ENCODE assay signal across 24 mouse cellular contexts in genomic region chr4:114953172-114953571, GRCm38 (mm10). TPM values are rescaled to one million over a fixed set of nuclear protein-coding genes. Genes with fewer than 3 reads are reported as not detected.
A peak's percentile ranks its signal among the peaks of the same experiment; 100 is the strongest.
DNase-seq lines count a peak whose midpoint lies in the region; ATAC-seq lines count a peak whose summit lies in the region.
"Had no signal": no experiment of that assay in that cellular context is flagged by ENCODE, and none has a peak within 500 bp of the region (broad histone marks: within the 10 kb centered on the region; RNA-seq: fewer than 3 reads in every experiment).

No protein-coding gene starts in this region.

- no peak overlapping the region for H3K9ac ChIP-seq in hindbrain, embryonic 13.5 days
- H3K9ac ChIP-seq in hindbrain, embryonic 12.5 days: no peak overlapping the region
- no peak overlapping the region for H3K9ac ChIP-seq in limb, embryonic 11.5 days (ENCODE audit: low read length)
- H3K9ac ChIP-seq in neural tube, embryonic 13.5 days: no peak overlapping the region
- H3K9ac ChIP-seq in neural tube, embryonic 15.5 days (replicated peaks): no peak overlapping the region
- H3K9ac ChIP-seq: heart, embryonic 12.5 days; lung, embryonic 14.5 days; neural tube, embryonic 12.5 days had no signal

- H3K27me3 ChIP-seq in hindbrain, embryonic 13.5 days: 0 out of 2 replicates have a peak, but pooled peaks cover 7% of the 10 kb centered on the region
- peaks cover 5% of the 10 kb centered on the region; the same call in 1 of the 2 replicates for H3K27me3 ChIP-seq in hindbrain, embryonic 12.5 days
- H3K27me3 ChIP-seq in limb, embryonic 11.5 days (ENCODE audit: control insufficient read depth, insufficient read depth, low read length): no peaks in the 10 kb centered on the region; the same call in 1 of the 2 replicates
- H3K27me3 ChIP-seq in limb, embryonic 10.5 days (ENCODE audit: low read depth, poor library complexity, severe bottlenecking): peaks cover 25% of the 10 kb centered on the region
- H3K27me3 ChIP-seq in neural tube, embryonic 13.5 days: peaks cover 7% of the 10 kb centered on the region
- peaks cover 4% of the 10 kb centered on the region for H3K27me3 ChIP-seq in neural tube, embryonic 15.5 days (replicated peaks)

- 89% methylated on average over 3 of the region's 3 CpGs for WGBS in hindbrain, embryonic 13.5 days
- WGBS in hindbrain, embryonic 12.5 days: 86% methylated on average over 3 of the region's 3 CpGs
- WGBS in limb, embryonic 11.5 days: 73% methylated on average over 3 of the region's 3 CpGs
- WGBS in limb, embryonic 10.5 days: 75% methylated on average over 3 of the region's 3 CpGs
- WGBS in neural tube, embryonic 13.5 days: 89% methylated on average over 3 of the region's 3 CpGs
- 85% methylated on average over 3 of the region's 3 CpGs for WGBS in neural tube, embryonic 15.5 days

- no peak overlapping the region for H3K4me2 ChIP-seq in hindbrain, embryonic 13.5 days
- H3K4me2 ChIP-seq in hindbrain, embryonic 12.5 days (replicated peaks): no peak overlapping the region
- no peak overlapping the region for H3K4me2 ChIP-seq in limb, embryonic 11.5 days (ENCODE audit: low read depth, severe bottlenecking)
- H3K4me2 ChIP-seq in neural tube, embryonic 13.5 days: no peak overlapping the region
- H3K4me2 ChIP-seq in neural tube, embryonic 15.5 days: no peak overlapping the region
- H3K4me2 ChIP-seq: heart, embryonic 12.5 days; lung, embryonic 14.5 days; neural tube, embryonic 12.5 days had no signal

- no peak overlapping the region for H3K27ac ChIP-seq in hindbrain, embryonic 13.5 days
- no peak overlapping the region for H3K27ac ChIP-seq in hindbrain, embryonic 12.5 days
- H3K27ac ChIP-seq in limb, embryonic 11.5 days (replicated peaks; ENCODE audit: low read depth, low read length): no peak overlapping the region
- no peak overlapping the region for H3K27ac ChIP-seq in limb, embryonic 10.5 days
- no peak overlapping the region for H3K27ac ChIP-seq in neural tube, embryonic 13.5 days (replicated peaks)
- no peak overlapping the region for H3K27ac ChIP-seq in neural tube, embryonic 15.5 days (replicated peaks)
- H3K27ac ChIP-seq: neural tube, embryonic 12.5 days had no signal

- no peaks in the 10 kb centered on the region for H3K4me1 ChIP-seq in hindbrain, embryonic 13.5 days (replicated peaks)
- no peaks in the 10 kb centered on the region for H3K4me1 ChIP-seq in hindbrain, embryonic 12.5 days
- no peaks in the 10 kb centered on the region for H3K4me1 ChIP-seq in limb, embryonic 11.5 days (ENCODE audit: control insufficient read depth, insufficient read depth, low read length)
- peaks cover 7% of the 10 kb centered on the region for H3K4me1 ChIP-seq in limb, embryonic 10.5 days
- no peaks in the 10 kb centered on the region for H3K4me1 ChIP-seq in neural tube, embryonic 13.5 days (replicated peaks)
- H3K4me1 ChIP-seq in neural tube, embryonic 15.5 days: no peaks in the 10 kb centered on the region
- H3K4me1 ChIP-seq: heart, embryonic 12.5 days; neural tube, embryonic 12.5 days had no signal

- peaks cover 4% of the 10 kb centered on the region; the same call in 1 of the 2 replicates for H3K36me3 ChIP-seq in hindbrain, embryonic 13.5 days
- no peaks in the 10 kb centered on the region for H3K36me3 ChIP-seq in hindbrain, embryonic 12.5 days
- no peaks in the 10 kb centered on the region for H3K36me3 ChIP-seq in limb, embryonic 11.5 days (ENCODE audit: control insufficient read depth, insufficient read depth, low read length)
- no peaks in the 10 kb centered on the region; the same call in 1 of the 2 replicates for H3K36me3 ChIP-seq in limb, embryonic 10.5 days
- no peaks in the 10 kb centered on the region for H3K36me3 ChIP-seq in neural tube, embryonic 13.5 days
- peaks cover 3% of the 10 kb centered on the region; the same call in 1 of the 2 replicates for H3K36me3 ChIP-seq in neural tube, embryonic 15.5 days
- H3K36me3 ChIP-seq: heart, embryonic 12.5 days; neural tube, embryonic 12.5 days had no signal

- H3K4me3 ChIP-seq in hindbrain, embryonic 13.5 days: no peak overlapping the region
- H3K4me3 ChIP-seq in hindbrain, embryonic 12.5 days: no peak overlapping the region
- H3K4me3 ChIP-seq in limb, embryonic 11.5 days (ENCODE audit: low read depth, low read length): no peak overlapping the region
- no peak overlapping the region for H3K4me3 ChIP-seq in limb, embryonic 10.5 days
- no peak overlapping the region for H3K4me3 ChIP-seq in neural tube, embryonic 13.5 days
- H3K4me3 ChIP-seq in neural tube, embryonic 15.5 days (replicated peaks): no peak overlapping the region
- H3K4me3 ChIP-seq: heart, embryonic 12.5 days; neural tube, embryonic 12.5 days had no signal

- H3K9me3 ChIP-seq in hindbrain, embryonic 13.5 days: no peaks in the 10 kb centered on the region
- H3K9me3 ChIP-seq in hindbrain, embryonic 12.5 days (replicated peaks): no peaks in the 10 kb centered on the region
- no peaks in the 10 kb centered on the region for H3K9me3 ChIP-seq in limb, embryonic 11.5 days (ENCODE audit: control insufficient read depth, low read length)
- no peaks in the 10 kb centered on the region for H3K9me3 ChIP-seq in limb, embryonic 10.5 days (replicated peaks)
- no peaks in the 10 kb centered on the region for H3K9me3 ChIP-seq in neural tube, embryonic 13.5 days
- no peaks in the 10 kb centered on the region for H3K9me3 ChIP-seq in neural tube, embryonic 15.5 days (replicated peaks)
- H3K9me3 ChIP-seq: heart, embryonic 12.5 days; neural tube, embryonic 12.5 days had no signal

- peak; percentile 47; the same call in 1 of the 2 replicates for ATAC-seq in hindbrain, embryonic 13.5 days (ENCODE audit: low FRiP score)
- ATAC-seq in hindbrain, embryonic 12.5 days (ENCODE audit: low FRiP score): no peak
- ATAC-seq in limb, embryonic 11.5 days (ENCODE audit: insufficient number of reproducible peaks, low FRiP score, low TSS enrichment, low read depth): peak; percentile 60; the same call in 1 of the 2 replicates
- ATAC-seq in neural tube, embryonic 13.5 days (ENCODE audit: low read depth): 0 out of 2 replicates have a peak, but pooled peaks have one; percentile 15
- ATAC-seq in neural tube, embryonic 15.5 days (ENCODE audit: low FRiP score): no peak
- 0 out of 2 replicates have a peak, but pooled peaks have one; percentile 17 for ATAC-seq in monocyte, adult 5-6 weeks (replicated peaks; ENCODE audit: insufficient number of reproducible peaks, low FRiP score, low TSS enrichment, poor library complexity, severe bottlenecking)
- no peak for ATAC-seq in megakaryocyte progenitor cell, adult 5-6 weeks (replicated peaks; ENCODE audit: poor library complexity)

- DNase-seq in limb, embryonic 11.5 days (ENCODE audit: low spot score): no peak
- no peak for DNase-seq in limb, embryonic 10.5 days (ENCODE audit: low spot score)
- DNase-seq: adrenal gland, postnatal 25 days; cerebellum, adult 18-20 months; cerebellum, postnatal 36 days; kidney, adult 18-20 months; lung, embryonic 14.5 days; right cerebral cortex, postnatal 14 days; thymus, postnatal 4 days had no signal

RNA-seq across cellular contexts. Expression of gene Foxe3, which starts 27.4 kb away (rescaled TPM):
- polyA plus RNA-seq in hindbrain, embryonic 13.5 days (2015; fragmentation: Nextera tagmentation; extraction: Ambion mirVana): not detected in 2 replicates
- not detected in 2 replicates for polyA plus RNA-seq in hindbrain, embryonic 12.5 days (2016; fragmentation: Nextera tagmentation; extraction: Ambion mirVana)
- not detected in 2 replicates for polyA plus RNA-seq in limb, embryonic 11.5 days (2014; fragmentation: Nextera tagmentation; extraction: Ambion mirVana)
- polyA plus RNA-seq in limb, embryonic 10.5 days (2016; fragmentation: Nextera tagmentation; extraction: Ambion mirVana): not detected in 2 replicates
- not detected in 2 replicates for polyA plus RNA-seq in neural tube, embryonic 13.5 days (2015; fragmentation: Nextera tagmentation; extraction: Ambion mirVana)
- not detected in 2 replicates for polyA plus RNA-seq in neural tube, embryonic 15.5 days (2015; fragmentation: Nextera tagmentation; extraction: Ambion mirVana)
- total RNA-seq in monocyte, adult 5-6 weeks (2017): not detected in 3 replicates
- not detected in 2 replicates for total RNA-seq in megakaryocyte progenitor cell, adult 5-6 weeks (2015)
- not detected in 2 replicates for total RNA-seq in megakaryocyte progenitor cell, adult 5-6 weeks (2017)
- total RNA-seq: adrenal gland, postnatal 25 days; gastrocnemius, postnatal 4 days; heart, postnatal 25 days; layer of hippocampus, postnatal 14 days; left cerebral cortex, postnatal 10 days; liver, adult 2 months had no signal
- polyA plus RNA-seq: C2C12; heart, embryonic 12.5 days; large intestine, adult 2 months; liver, adult 2 months; lung, embryonic 14.5 days; neural tube, embryonic 12.5 days had no signal

RNA-seq across cellular contexts. Expression of gene Cmpk1, which starts 33.9 kb away (rescaled TPM):
- 186 and 191 TPM in 2 replicates for polyA plus RNA-seq in hindbrain, embryonic 13.5 days (2015; fragmentation: Nextera tagmentation; extraction: Ambion mirVana)
- 137 and 161 TPM in 2 replicates for polyA plus RNA-seq in hindbrain, embryonic 12.5 days (2016; fragmentation: Nextera tagmentation; extraction: Ambion mirVana)
- 83.6 and 87.4 TPM in 2 replicates for polyA plus RNA-seq in limb, embryonic 11.5 days (2014; fragmentation: Nextera tagmentation; extraction: Ambion mirVana)
- polyA plus RNA-seq in limb, embryonic 10.5 days (2016; fragmentation: Nextera tagmentation; extraction: Ambion mirVana): 61.3 and 69.6 TPM in 2 replicates
- 188 and 199 TPM in 2 replicates for polyA plus RNA-seq in neural tube, embryonic 13.5 days (2015; fragmentation: Nextera tagmentation; extraction: Ambion mirVana)
- 175 and 210 TPM in 2 replicates for polyA plus RNA-seq in neural tube, embryonic 15.5 days (2015; fragmentation: Nextera tagmentation; extraction: Ambion mirVana)
- total RNA-seq in monocyte, adult 5-6 weeks (2017): 193 to 301 TPM (median 285 TPM) in 3 replicates
- total RNA-seq in megakaryocyte progenitor cell, adult 5-6 weeks (2015): 76.3 and 76.4 TPM in 2 replicates
- 145 and 167 TPM in 2 replicates for total RNA-seq in megakaryocyte progenitor cell, adult 5-6 weeks (2017)

RNA-seq across cellular contexts. Expression of gene Foxd2, which starts 44.5 kb away (rescaled TPM):
- 0.21 and 0.28 TPM in 2 replicates for polyA plus RNA-seq in hindbrain, embryonic 13.5 days (2015; fragmentation: Nextera tagmentation; extraction: Ambion mirVana)
- 2.2 and 2.8 TPM in 2 replicates for polyA plus RNA-seq in hindbrain, embryonic 12.5 days (2016; fragmentation: Nextera tagmentation; extraction: Ambion mirVana)
- polyA plus RNA-seq in limb, embryonic 11.5 days (2014; fragmentation: Nextera tagmentation; extraction: Ambion mirVana): 0.20 and 0.67 TPM in 2 replicates
- polyA plus RNA-seq in limb, embryonic 10.5 days (2016; fragmentation: Nextera tagmentation; extraction: Ambion mirVana): 0.81 and 1.1 TPM in 2 replicates
- 0.50 and 0.62 TPM in 2 replicates for polyA plus RNA-seq in neural tube, embryonic 13.5 days (2015; fragmentation: Nextera tagmentation; extraction: Ambion mirVana)
- 0.28 and 0.36 TPM in 2 replicates for polyA plus RNA-seq in neural tube, embryonic 15.5 days (2015; fragmentation: Nextera tagmentation; extraction: Ambion mirVana)
- total RNA-seq in monocyte, adult 5-6 weeks (2017): 0.10 to 1.5 TPM (median 0.75 TPM) in 3 replicates
- total RNA-seq in megakaryocyte progenitor cell, adult 5-6 weeks (2015): 0.12 and 0.29 TPM in 2 replicates
- 0.27 TPM in 1 of 2 replicates, not detected in the other for total RNA-seq in megakaryocyte progenitor cell, adult 5-6 weeks (2017)
- polyA plus RNA-seq: heart, embryonic 12.5 days had no signal

RNA-seq across cellular contexts. Expression of gene Stil, which starts 46.8 kb away (rescaled TPM):
- 3.1 and 3.5 TPM in 2 replicates for polyA plus RNA-seq in hindbrain, embryonic 13.5 days (2015; fragmentation: Nextera tagmentation; extraction: Ambion mirVana)
- polyA plus RNA-seq in hindbrain, embryonic 12.5 days (2016; fragmentation: Nextera tagmentation; extraction: Ambion mirVana): 12.3 and 12.8 TPM in 2 replicates
- 20.1 and 23.0 TPM in 2 replicates for polyA plus RNA-seq in limb, embryonic 11.5 days (2014; fragmentation: Nextera tagmentation; extraction: Ambion mirVana)
- 16.9 and 19.8 TPM in 2 replicates for polyA plus RNA-seq in limb, embryonic 10.5 days (2016; fragmentation: Nextera tagmentation; extraction: Ambion mirVana)
- polyA plus RNA-seq in neural tube, embryonic 13.5 days (2015; fragmentation: Nextera tagmentation; extraction: Ambion mirVana): 1.9 and 3.0 TPM in 2 replicates
- 1.1 and 5.5 TPM in 2 replicates for polyA plus RNA-seq in neural tube, embryonic 15.5 days (2015; fragmentation: Nextera tagmentation; extraction: Ambion mirVana)
- total RNA-seq in monocyte, adult 5-6 weeks (2017): 0.53 to 1.9 TPM (median 0.78 TPM) in 3 replicates
- total RNA-seq in megakaryocyte progenitor cell, adult 5-6 weeks (2015): 38.4 and 42.3 TPM in 2 replicates
- total RNA-seq in megakaryocyte progenitor cell, adult 5-6 weeks (2017): 13.2 and 13.6 TPM in 2 replicates

Comparison
In these comparisons a context has a peak if more than half of its experiments do, and no peak if none do; other contexts are left out.
1. ATAC-seq: peak in hindbrain, embryonic 13.5 days (single experiment), limb, embryonic 11.5 days (single experiment), neural tube, embryonic 13.5 days (single experiment) and monocyte, adult 5-6 weeks (single experiment); none in hindbrain, embryonic 12.5 days (single experiment), neural tube, embryonic 15.5 days (single experiment) and megakaryocyte progenitor cell, adult 5-6 weeks (single experiment).